Mouse (Mus musculus): ENCODE results near the gene Gab1. TPM values are rescaled to one million over a fixed set of nuclear protein-coding genes. Genes with fewer than 3 reads are reported as not detected.
A peak's percentile ranks its signal among the peaks of the same experiment; 100 is the strongest.

The Gab1 gene
- polyA plus RNA-seq, 1 experiment from 2014 or later: 32.3 TPM

GRCm38 (mm10) chr8:80813439-80813838, 66.9 kb downstream of the Gab1 start:
- Histone ChIP-seq H3K27ac (ENCODE audit: low read length) (peak overlapping the region; percentile 62), H3K4me3 (ENCODE audit: low read length) (no peak overlapping the region), H3K4me1 (ENCODE audit: control insufficient read depth, insufficient read depth, low read length) (peaks cover 74% of the 10 kb centered on the region), H3K36me3 (ENCODE audit: control insufficient read depth, insufficient read depth) (peaks cover 5% of the 10 kb centered on the region), H3K9me3 (replicated peaks; ENCODE audit: control insufficient read depth, low read length) (no peaks in the 10 kb centered on the region), H3K27me3 (ENCODE audit: control insufficient read depth, insufficient read depth, low read length) (no peaks in the 10 kb centered on the region), H3K9ac (ENCODE audit: low read length) (no peak overlapping the region; the same call in 1 of the 2 replicates), H3K4me2 (ENCODE audit: low read depth, low read length) (no peak overlapping the region)
- WGBS: 76% methylated on average over 5 of the region's 5 CpGs
- ATAC-seq (replicated peaks; ENCODE audit: extremely low read depth, insufficient read depth, low FRiP score): no peak

GRCm38 (mm10) chr8:80811591-80811991, 68.7 kb downstream of the Gab1 start:
- Histone ChIP-seq H3K4me3 (ENCODE audit: low read length) (peak overlapping the region; percentile 22; the same call in 1 of the 2 replicates), H3K9me3 (replicated peaks; ENCODE audit: control insufficient read depth, low read length) (no peaks in the 10 kb centered on the region), H3K4me2 (ENCODE audit: low read depth, low read length) (peak overlapping the region; percentile 55), H3K36me3 (ENCODE audit: control insufficient read depth, insufficient read depth) (peaks cover 5% of the 10 kb centered on the region), H3K27ac (ENCODE audit: low read length) (peak overlapping the region; percentile 94), H3K27me3 (ENCODE audit: control insufficient read depth, insufficient read depth, low read length) (no peaks in the 10 kb centered on the region), H3K4me1 (ENCODE audit: control insufficient read depth, insufficient read depth, low read length) (peaks cover 76% of the 10 kb centered on the region), H3K9ac (ENCODE audit: low read length) (peak overlapping the region; percentile 52)
- peak; percentile 75 for ATAC-seq (replicated peaks; ENCODE audit: extremely low read depth, insufficient read depth, low FRiP score)
- 12% methylated on average over 4 of the region's 4 CpGs for WGBS

- 23% methylated on average over 4 of the region's 4 CpGs for WGBS
- Histone ChIP-seq H3K27ac (ENCODE audit: low read length) (peak overlapping the region; percentile 94), H3K9me3 (replicated peaks; ENCODE audit: control insufficient read depth, low read length) (no peaks in the 10 kb centered on the region), H3K36me3 (ENCODE audit: control insufficient read depth, insufficient read depth) (peaks cover 5% of the 10 kb centered on the region), H3K9ac (ENCODE audit: low read length) (peak overlapping the region; percentile 51; the same call in 1 of the 2 replicates), H3K27me3 (ENCODE audit: control insufficient read depth, insufficient read depth, low read length) (no peaks in the 10 kb centered on the region), H3K4me2 (ENCODE audit: low read depth, low read length) (peak overlapping the region; percentile 55), H3K4me1 (ENCODE audit: control insufficient read depth, insufficient read depth, low read length) (peaks cover 73% of the 10 kb centered on the region), H3K4me3 (ENCODE audit: low read length) (no peak overlapping the region)
- ATAC-seq (replicated peaks; ENCODE audit: extremely low read depth, insufficient read depth, low FRiP score): no peak
Observed at GRCm38 (mm10) chr8:80810916-80811315, 69.4 kb downstream of the Gab1 start.

GRCm38 (mm10) chr8:80810442-80810841, 69.9 kb downstream of the Gab1 start:
- Histone ChIP-seq H3K4me1 (ENCODE audit: control insufficient read depth, insufficient read depth, low read length) (peaks cover 71% of the 10 kb centered on the region), H3K9ac (ENCODE audit: low read length) (no peak overlapping the region), H3K27me3 (ENCODE audit: control insufficient read depth, insufficient read depth, low read length) (no peaks in the 10 kb centered on the region), H3K9me3 (replicated peaks; ENCODE audit: control insufficient read depth, low read length) (no peaks in the 10 kb centered on the region), H3K4me2 (ENCODE audit: low read depth, low read length) (no peak overlapping the region), H3K36me3 (ENCODE audit: control insufficient read depth, insufficient read depth) (peaks cover 5% of the 10 kb centered on the region), H3K4me3 (ENCODE audit: low read length) (no peak overlapping the region), H3K27ac (ENCODE audit: low read length) (peak overlapping the region; percentile 94)
- 86% methylated on average over 5 of the region's 5 CpGs for WGBS
- no peak for ATAC-seq (replicated peaks; ENCODE audit: extremely low read depth, insufficient read depth, low FRiP score)

DNA sequence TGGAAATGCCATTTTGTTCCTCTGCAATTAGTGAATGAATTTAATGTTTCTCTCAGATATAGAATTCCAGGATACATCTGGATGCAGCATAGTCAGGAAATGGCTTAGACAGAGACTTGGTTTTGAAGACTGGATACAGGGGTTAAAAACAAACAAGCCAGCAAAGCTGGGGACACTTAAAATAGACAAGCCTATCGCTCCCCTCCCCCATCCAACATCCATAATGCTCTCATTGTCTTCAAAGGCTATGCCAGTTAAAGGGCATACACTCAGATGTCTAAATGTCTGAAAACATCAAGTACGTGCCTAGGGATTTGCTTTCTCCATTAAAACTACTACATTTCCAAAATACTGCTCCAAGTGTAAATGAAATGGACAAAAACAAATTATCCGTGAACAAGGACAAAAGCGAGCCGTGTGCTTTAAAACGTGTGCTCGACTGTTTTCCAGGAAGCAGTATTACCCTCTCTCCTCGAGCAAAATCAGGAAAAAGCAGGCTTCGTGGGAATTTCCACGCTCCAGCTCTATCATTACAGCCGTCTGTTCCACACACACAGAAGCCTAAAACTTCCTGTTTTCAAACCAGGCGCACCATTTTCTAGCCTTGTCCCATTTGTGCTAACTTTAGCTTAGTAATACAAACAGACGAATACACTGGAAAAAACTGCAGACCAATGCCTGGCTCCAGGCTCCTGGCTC, 72.4 kb downstream of the Gab1 start:
- Histone ChIP-seq H3K4me2 (ENCODE audit: low read depth, low read length) (peak overlapping the region; percentile 36), H3K36me3 (ENCODE audit: control insufficient read depth, insufficient read depth) (peaks cover 5% of the 10 kb centered on the region), H3K4me1 (ENCODE audit: control insufficient read depth, insufficient read depth, low read length) (peaks cover 64% of the 10 kb centered on the region), H3K9me3 (replicated peaks; ENCODE audit: control insufficient read depth, low read length) (no peaks in the 10 kb centered on the region), H3K27ac (ENCODE audit: low read length) (peak overlapping the region; percentile 83), H3K4me3 (ENCODE audit: low read length) (no peak overlapping the region), H3K9ac (ENCODE audit: low read length) (0 out of 2 replicates have a peak overlapping the region, but pooled peaks have one; percentile 36), H3K27me3 (ENCODE audit: control insufficient read depth, insufficient read depth, low read length) (no peaks in the 10 kb centered on the region)
- no peak for ATAC-seq (replicated peaks; ENCODE audit: extremely low read depth, insufficient read depth, low FRiP score)
- 44% methylated on average over 13 of the region's 13 CpGs for WGBS

DNA sequence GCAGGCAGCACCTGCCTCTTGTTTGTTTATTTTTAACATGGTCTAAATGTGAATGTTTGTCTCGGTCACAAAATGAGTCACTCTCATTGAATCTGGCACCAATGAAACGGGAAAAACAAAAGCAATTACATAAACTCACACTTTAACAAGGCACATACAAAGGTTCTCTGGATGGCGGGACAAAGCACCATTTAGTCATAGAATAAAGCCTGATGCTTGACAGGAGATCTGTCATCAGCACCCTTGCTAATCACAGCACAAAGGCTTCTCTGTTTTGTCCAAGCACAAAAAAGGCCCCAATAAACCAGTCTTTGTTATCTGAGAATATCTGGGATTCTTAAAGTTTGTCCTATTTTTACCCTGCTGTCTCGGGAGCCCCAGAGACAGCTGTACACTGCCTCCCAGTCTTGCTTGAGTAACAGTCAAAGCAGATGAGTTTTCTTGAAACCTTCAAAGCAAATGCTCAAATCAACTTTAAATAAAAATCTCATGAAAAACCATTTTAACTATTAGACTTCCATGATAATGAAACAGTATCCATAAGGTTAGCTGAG, 76.2 kb downstream of the Gab1 start:
- Histone ChIP-seq H3K27me3 (ENCODE audit: control insufficient read depth, insufficient read depth, low read length) (no peaks in the 10 kb centered on the region), H3K4me2 (ENCODE audit: low read depth, low read length) (no peak overlapping the region), H3K4me1 (ENCODE audit: control insufficient read depth, insufficient read depth, low read length) (peaks cover 39% of the 10 kb centered on the region), H3K9me3 (replicated peaks; ENCODE audit: control insufficient read depth, low read length) (no peaks in the 10 kb centered on the region), H3K4me3 (ENCODE audit: low read length) (no peak overlapping the region), H3K36me3 (ENCODE audit: control insufficient read depth, insufficient read depth) (peaks cover 3% of the 10 kb centered on the region; the same call in 1 of the 2 replicates), H3K9ac (ENCODE audit: low read length) (no peak overlapping the region), H3K27ac (ENCODE audit: low read length) (peak overlapping the region; percentile 20)
- no peak for ATAC-seq (replicated peaks; ENCODE audit: extremely low read depth, insufficient read depth, low FRiP score)
- WGBS: 37% methylated on average over 4 of the region's 4 CpGs

DNA sequence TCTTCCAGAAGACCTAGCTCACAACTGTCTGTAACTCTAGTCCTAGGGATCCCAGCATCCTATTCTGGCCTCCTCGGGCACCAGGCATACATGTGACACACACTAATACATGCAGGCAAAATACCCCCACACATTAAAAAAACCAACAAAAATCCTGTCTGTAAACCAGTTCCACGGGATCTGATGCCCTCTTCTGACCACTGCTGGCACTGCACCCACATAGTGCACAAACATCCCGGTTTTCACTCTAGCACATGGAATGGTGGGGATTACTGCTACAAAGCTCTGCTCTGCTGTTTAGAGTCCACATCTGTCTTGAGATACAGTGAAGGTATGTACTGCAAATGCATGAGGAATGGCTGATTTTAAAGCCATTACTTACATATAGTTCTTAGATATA, 81.5 kb downstream of the Gab1 start:
- Histone ChIP-seq H3K27ac (ENCODE audit: low read length) (peak overlapping the region; percentile 3; the same call in 1 of the 2 replicates), H3K9me3 (replicated peaks; ENCODE audit: control insufficient read depth, low read length) (0 out of 2 replicates have a peak, but pooled peaks cover 2% of the 10 kb centered on the region), H3K36me3 (ENCODE audit: control insufficient read depth, insufficient read depth) (peaks cover 3% of the 10 kb centered on the region; the same call in 1 of the 2 replicates), H3K4me2 (ENCODE audit: low read depth, low read length) (no peak overlapping the region), H3K4me3 (ENCODE audit: low read length) (no peak overlapping the region), H3K9ac (ENCODE audit: low read length) (no peak overlapping the region), H3K4me1 (ENCODE audit: control insufficient read depth, insufficient read depth, low read length) (peaks cover 20% of the 10 kb centered on the region), H3K27me3 (ENCODE audit: control insufficient read depth, insufficient read depth, low read length) (no peaks in the 10 kb centered on the region)
- 92% methylated on average over 3 of the region's 3 CpGs for WGBS
- no peak for ATAC-seq (replicated peaks; ENCODE audit: extremely low read depth, insufficient read depth, low FRiP score)

DNA sequence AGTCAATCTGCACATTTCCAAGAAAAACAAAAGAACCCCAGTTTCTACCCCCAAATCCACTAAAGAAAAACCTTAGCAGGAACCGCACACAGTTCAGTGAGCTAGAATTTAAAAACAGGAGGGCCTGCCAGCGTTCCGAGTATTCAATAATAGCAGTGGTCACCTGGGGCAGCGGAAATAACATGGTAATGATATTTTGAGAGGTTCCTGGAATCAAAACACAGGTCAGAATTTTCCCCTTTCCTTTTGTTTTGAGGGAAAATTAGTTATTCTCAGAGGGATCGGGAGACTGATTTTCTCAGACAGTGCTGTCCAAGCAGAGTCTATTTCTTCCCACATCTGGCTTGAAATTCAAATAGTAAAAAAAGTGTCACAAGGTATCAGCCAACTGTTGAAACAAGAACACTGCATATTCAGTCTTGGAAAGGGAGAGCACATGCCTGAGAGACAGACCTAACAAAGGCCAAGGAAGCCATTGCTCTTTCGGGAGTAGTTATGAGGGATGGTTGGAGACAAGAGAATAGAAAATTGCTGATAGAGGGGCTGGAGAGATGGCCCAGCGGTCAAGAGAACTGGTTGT, 82.0 kb downstream of the Gab1 start:
- Histone ChIP-seq H3K27ac (ENCODE audit: low read length) (peak overlapping the region; percentile 3; the same call in 1 of the 2 replicates), H3K4me3 (ENCODE audit: low read length) (no peak overlapping the region), H3K4me1 (ENCODE audit: control insufficient read depth, insufficient read depth, low read length) (peaks cover 15% of the 10 kb centered on the region), H3K9ac (ENCODE audit: low read length) (no peak overlapping the region), H3K36me3 (ENCODE audit: control insufficient read depth, insufficient read depth) (peaks cover 3% of the 10 kb centered on the region; the same call in 1 of the 2 replicates), H3K27me3 (ENCODE audit: control insufficient read depth, insufficient read depth, low read length) (no peaks in the 10 kb centered on the region), H3K9me3 (replicated peaks; ENCODE audit: control insufficient read depth, low read length) (0 out of 2 replicates have a peak, but pooled peaks cover 2% of the 10 kb centered on the region), H3K4me2 (ENCODE audit: low read depth, low read length) (no peak overlapping the region)
- 83% methylated on average over 7 of the region's 7 CpGs for WGBS
- no peak for ATAC-seq (replicated peaks; ENCODE audit: extremely low read depth, insufficient read depth, low FRiP score)

GRCm38 (mm10) chr8:80796070-80796469, 84.2 kb downstream of the Gab1 start:
- no peak overlapping the region for H3K4me2 ChIP-seq (ENCODE audit: low read depth, low read length)
- WGBS: 72% methylated on average over 4 of the region's 4 CpGs
- no peaks in the 10 kb centered on the region for H3K27me3 ChIP-seq (ENCODE audit: control insufficient read depth, insufficient read depth, low read length)
- H3K36me3 ChIP-seq (ENCODE audit: control insufficient read depth, insufficient read depth): peaks cover 5% of the 10 kb centered on the region
- H3K4me3 ChIP-seq (ENCODE audit: low read length): no peak overlapping the region
- no peak for ATAC-seq (replicated peaks; ENCODE audit: extremely low read depth, insufficient read depth, low FRiP score)
- H3K4me1 ChIP-seq (ENCODE audit: control insufficient read depth, insufficient read depth, low read length): peaks cover 13% of the 10 kb centered on the region
- no peak overlapping the region for H3K27ac ChIP-seq (ENCODE audit: low read length)
- 0 out of 2 replicates have a peak, but pooled peaks cover 2% of the 10 kb centered on the region for H3K9me3 ChIP-seq (replicated peaks; ENCODE audit: control insufficient read depth, low read length)
- H3K9ac ChIP-seq (ENCODE audit: low read length): no peak overlapping the region
